Mouse (Mus musculus) gastrocnemius, postnatal 25 days (tissue): ENCODE results near the gene Camk2b. TPM values are rescaled to one million over a fixed set of nuclear protein-coding genes. Genes with fewer than 3 reads are reported as not detected.
"Not testable (repeated sequence)": the region's sequence is repeated elsewhere in the genome, so short reads cannot be mapped to it uniquely, and the experiment has no call there.

Experiments
- DNase-seq: peaks from one replicate; pipeline ENCODE4 v3.0.0; 2022
- total RNA-seq, 2 experiments: library from RNA; stranded (reverse); gene quantifications; 1 replicate in 1 of 2; 2 replicates in 1 of 2; pipeline ENCODE4 v1.2.3; 2021

Camk2b gene
- total RNA-seq, 2 experiments from 2014 or later: 115 to 121 TPM

- no peak for DNase-seq
These were observed 121.1 kb downstream of the Camk2b start for GRCm38 (mm10) chr11:5945096-5945495.

GRCm38 (mm10) chr11:5942966-5943365 lies 123.2 kb downstream of the Camk2b start:
- DNase-seq: no peak

GRCm38 (mm10) chr11:5934531-5934930 lies 131.6 kb downstream of the Camk2b start:
- DNase-seq: not testable (repeated sequence)

- not testable (repeated sequence) for DNase-seq
These were observed 134.2 kb downstream of the Camk2b start for GRCm38 (mm10) chr11:5931947-5932346.

- no peak for DNase-seq
These were observed 135.6 kb downstream of the Camk2b start for GRCm38 (mm10) chr11:5930578-5930977.

- DNase-seq: no peak
These were observed 139.4 kb downstream of the Camk2b start for GRCm38 (mm10) chr11:5926696-5927220.

- DNase-seq: no peak
These were observed 141.5 kb downstream of the Camk2b start for GRCm38 (mm10) chr11:5924699-5925098.

- DNase-seq: no peak
These were observed 145.7 kb downstream of the Camk2b start for GRCm38 (mm10) chr11:5920323-5920960.

Other genes with a start within 250 kb of the Camk2b start
- 1 to 10 TPM; 1.8 to 2.8 TPM for gene Polm, start 228.3 kb downstream of the Camk2b start, total RNA-seq
- gene Aebp1, start 204.4 kb downstream of the Camk2b start, total RNA-seq: 10 to 100 TPM; 23.9 to 31.3 TPM
- 10 to 100 TPM; 34.8 to 37.6 TPM for gene Pold2, start 188.1 kb downstream of the Camk2b start, total RNA-seq
- not detected for gene Myl7, start 167.6 kb downstream of the Camk2b start, total RNA-seq
- 1 to 10 TPM; 2.0 to 5.2 TPM for gene Gck, start 116.3 kb downstream of the Camk2b start, total RNA-seq
- gene Ykt6, start 110.7 kb downstream of the Camk2b start, total RNA-seq: 10 to 100 TPM; 38.1 to 38.9 TPM
- gene A730071L15Rik, start 133.7 kb upstream of the Camk2b start, total RNA-seq: under 1 TPM; 0.16 to 0.23 TPM
- 10 to 100 TPM; 57.6 to 60.3 TPM for gene Nudcd3, start 134.1 kb upstream of the Camk2b start, total RNA-seq
- under 1 TPM; 0.19 to 0.33 TPM for gene Npc1l1, start 163.8 kb upstream of the Camk2b start, total RNA-seq
- gene Ddx56, start 201.4 kb upstream of the Camk2b start, total RNA-seq: 10 to 100 TPM; 27.1 to 35.2 TPM
- gene Tmed4, start 208.5 kb upstream of the Camk2b start, total RNA-seq: 10 to 100 TPM; 54.1 to 57.4 TPM
- gene Ogdh, start 225.3 kb upstream of the Camk2b start, total RNA-seq: 100 to 1,000 TPM; 664 to 688 TPM